Mouse (Mus musculus) heart, postnatal 4 days (tissue): ENCODE data around the gene Spcs2. TPM values are rescaled to one million over a fixed set of nuclear protein-coding genes. Genes with fewer than 3 reads are reported as not detected.

Source experiments
- DNase-seq: peaks from one replicate; pipeline ENCODE4 v3.0.0; 2021
- total RNA-seq, 2 experiments: library from RNA; stranded (reverse); gene quantifications; 2 replicates each; pipeline ENCODE4 v1.2.3; 2021

Spcs2 gene
- total RNA-seq, 2 experiments from 2014 or later = 64.0 to 68.1 TPM

GRCm38 (mm10) chr7:99864241-99865028 is 1.2 kb upstream of the Spcs2 start:
- no peak for DNase-seq

DNA sequence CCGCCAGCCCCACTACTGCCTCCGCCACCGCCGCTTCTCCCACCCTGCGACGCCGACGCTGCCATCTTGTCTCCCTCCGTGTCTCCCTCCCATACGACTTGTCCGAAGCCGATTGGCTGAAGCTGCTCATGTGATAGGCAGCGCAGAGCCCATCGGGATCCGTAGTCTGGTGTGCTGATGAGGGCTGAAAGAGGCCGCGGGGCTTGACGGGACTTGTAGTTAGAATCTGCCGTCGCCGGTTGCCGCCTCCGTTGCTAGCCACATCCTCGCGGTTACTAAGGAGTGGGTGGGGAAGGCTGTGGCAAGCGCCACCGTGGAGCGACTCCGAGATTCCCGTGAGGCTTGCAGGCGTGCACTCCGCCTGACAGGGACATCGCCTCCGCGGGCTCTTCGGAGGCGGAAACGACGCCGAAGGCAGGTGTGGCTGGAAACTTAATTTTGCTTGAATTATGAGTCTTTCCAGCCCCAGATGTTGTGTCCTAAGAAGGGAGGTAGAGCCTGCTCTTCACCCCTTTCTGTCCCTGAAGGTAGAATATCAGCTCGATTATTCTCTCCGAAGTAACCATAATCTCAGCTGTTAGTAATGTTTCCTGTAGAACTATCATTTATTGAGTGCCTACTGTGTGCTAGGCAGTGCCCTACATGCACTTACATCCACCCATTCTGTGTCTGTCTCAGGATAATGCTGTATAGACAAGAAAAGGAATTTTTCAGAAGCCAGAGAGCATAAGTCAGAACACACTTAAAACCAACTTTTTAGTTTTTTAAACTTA is 4.3 kb downstream of the Spcs2 start, which contains the start of gene Xrra1:
Gene Xrra1, plus strand, starts transcription at position 304 of the 773 bp plus-strand sequence.
- peak; percentile 96 for DNase-seq

GRCm38 (mm10) chr7:99858175-99858812 is 5.0 kb downstream of the Spcs2 start:
- DNase-seq = no peak

DNA sequence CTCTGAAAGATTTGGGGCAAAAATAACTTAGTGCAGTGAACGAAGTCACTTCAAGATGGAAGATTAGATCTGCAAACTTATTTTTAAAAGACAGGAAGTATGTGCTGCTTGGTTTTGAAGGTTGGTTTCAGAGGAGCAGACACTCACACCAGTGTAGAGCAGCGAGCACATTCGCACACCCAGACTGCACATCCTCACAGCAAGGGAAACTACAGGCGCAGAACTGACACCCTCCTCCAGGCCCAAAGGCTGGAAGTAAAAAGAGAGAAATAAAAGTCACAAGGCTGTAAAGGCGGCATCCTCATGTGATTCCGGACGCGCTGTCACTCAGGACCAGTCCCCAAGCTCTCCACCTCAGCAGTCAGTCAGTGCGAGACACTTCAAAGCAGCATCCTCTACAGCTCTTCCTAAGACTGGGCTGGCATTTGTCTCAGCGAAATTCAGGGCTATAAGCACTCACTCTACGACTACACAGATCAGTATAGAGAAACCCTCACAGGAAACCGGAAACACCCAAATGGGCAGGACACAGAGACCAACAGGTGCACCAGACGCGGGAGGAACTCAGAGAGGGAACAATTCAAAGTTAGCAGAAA is 6.9 kb downstream of the Spcs2 start:
- no peak for DNase-seq

GRCm38 (mm10) chr7:99854311-99854710 is 9.0 kb downstream of the Spcs2 start:
- no peak for DNase-seq

- DNase-seq = no peak
Measured at GRCm38 (mm10) chr7:99853350-99853749, 9.9 kb downstream of the Spcs2 start.

GRCm38 (mm10) chr7:99851618-99852017 is 11.6 kb downstream of the Spcs2 start:
- no peak for DNase-seq

- no peak for DNase-seq
Measured at GRCm38 (mm10) chr7:99851121-99851520, 12.1 kb downstream of the Spcs2 start.

GRCm38 (mm10) chr7:99850534-99850933 is 12.7 kb downstream of the Spcs2 start:
- DNase-seq = no peak

DNA sequence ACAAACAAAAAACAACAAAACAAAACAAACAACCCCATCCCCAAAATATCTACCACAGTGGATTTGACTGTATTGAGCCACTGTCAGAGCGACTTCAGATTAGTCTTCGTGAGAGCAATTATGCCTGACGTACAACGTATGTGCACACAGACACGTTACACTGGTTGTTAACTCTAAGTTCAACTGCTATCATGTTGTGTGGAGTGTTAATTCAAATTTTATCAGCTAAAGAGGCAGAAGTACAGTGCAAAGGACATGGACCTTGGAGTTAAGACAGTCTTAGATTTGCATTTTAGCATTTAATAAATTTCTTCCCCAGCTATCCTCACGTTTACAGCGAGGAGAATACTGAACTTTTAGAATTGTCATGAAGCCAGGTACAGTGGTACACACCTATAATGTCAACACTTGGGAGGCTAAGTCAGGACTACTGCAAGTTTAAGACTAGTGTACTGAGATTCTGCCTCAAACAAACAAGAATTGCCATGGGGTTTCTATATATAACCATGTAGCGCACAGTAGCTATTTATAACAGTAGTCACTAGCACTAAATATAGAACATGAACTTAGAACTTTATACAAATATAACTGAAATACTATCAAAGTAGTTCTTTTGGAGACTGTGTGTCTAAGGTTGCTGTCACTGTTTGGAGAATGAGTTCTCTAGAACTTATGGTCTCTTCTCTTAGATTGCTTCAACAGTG is 17.6 kb downstream of the Spcs2 start:
- no peak for DNase-seq

GRCm38 (mm10) chr7:99838241-99838640 is 25.0 kb downstream of the Spcs2 start:
- no peak for DNase-seq

DNA sequence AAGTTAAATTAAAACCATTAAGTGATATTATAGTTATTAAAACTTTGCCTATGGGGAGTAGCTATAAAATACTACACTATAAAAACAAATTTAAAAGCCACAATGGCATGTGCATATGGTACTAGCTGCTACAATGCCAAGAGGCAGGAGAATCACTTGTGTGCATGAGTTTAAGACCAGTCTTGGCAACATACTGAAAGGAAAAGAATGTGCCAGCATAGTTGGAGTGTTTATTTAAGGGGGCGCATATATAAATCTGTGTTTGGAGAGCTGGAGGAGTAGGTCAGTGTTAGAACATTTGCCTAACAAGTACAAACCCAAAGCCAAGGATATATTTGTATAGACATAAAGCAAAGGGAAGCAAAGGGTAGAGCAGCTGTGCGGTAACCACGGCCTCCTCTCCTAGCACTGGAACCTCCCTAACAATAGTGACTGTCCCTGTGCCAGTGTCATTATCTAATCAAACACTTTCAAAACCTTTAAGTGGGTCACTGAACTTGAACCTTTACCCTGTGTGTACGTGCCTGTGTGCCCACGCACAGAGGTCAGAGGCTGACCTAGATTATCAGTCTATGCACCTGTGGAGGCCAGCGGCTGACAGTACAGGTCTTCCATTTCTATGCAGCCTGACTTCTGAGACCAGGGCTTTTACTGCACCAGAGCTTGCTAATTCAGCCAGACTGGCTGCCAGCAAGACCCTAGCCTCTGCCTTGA is 25.7 kb downstream of the Spcs2 start:
- DNase-seq = no peak

DNA sequence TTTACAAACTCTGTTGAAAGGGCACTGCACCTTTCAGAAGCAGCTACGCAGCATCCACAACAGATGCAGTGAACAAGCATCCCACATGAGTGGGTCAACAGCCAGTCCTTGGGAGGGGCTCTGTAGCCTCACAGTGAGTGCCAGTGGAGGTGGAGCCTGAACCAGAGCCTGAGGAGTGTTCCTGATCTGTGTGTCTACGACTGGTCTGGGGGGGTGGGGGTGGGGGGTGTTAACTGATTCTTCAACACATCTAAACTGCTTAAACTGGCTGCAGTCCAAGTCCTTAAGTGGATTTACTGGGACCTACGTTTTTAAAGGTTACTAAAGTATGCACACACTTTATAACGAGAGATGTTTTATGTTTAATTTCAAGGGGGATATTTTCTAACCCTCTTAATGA is 26.5 kb downstream of the Spcs2 start:
- no peak for DNase-seq

- DNase-seq = no peak
Measured at GRCm38 (mm10) chr7:99834314-99834853, 28.9 kb downstream of the Spcs2 start.

DNA sequence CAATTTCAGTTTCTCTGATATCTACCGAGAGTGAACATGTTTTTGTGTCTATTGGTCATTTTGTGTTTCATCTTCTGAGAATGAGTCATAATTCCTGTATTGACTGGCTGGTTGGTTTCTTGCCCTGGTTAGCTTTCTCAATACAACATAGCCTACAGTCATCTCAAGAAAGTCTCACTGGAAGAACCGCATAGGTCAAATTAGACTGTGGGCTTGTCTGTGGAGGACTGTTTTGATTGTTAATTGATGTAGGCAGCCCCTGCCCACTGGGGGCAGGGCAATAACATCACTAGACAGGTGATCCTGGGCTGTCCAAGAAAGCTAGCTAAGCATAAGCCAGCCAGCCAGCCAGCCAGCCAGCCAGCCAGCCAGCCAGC is 29.4 kb downstream of the Spcs2 start:
- DNase-seq = no peak

GRCm38 (mm10) chr7:99833115-99833845 is 30.0 kb downstream of the Spcs2 start:
- no peak for DNase-seq

GRCm38 (mm10) chr7:99828083-99828570 is 35.1 kb downstream of the Spcs2 start, which contains the start of gene Neu3:
Gene Neu3 (minus strand): TSS chr7:99828417.
- DNase-seq = peak; percentile 97

DNA sequence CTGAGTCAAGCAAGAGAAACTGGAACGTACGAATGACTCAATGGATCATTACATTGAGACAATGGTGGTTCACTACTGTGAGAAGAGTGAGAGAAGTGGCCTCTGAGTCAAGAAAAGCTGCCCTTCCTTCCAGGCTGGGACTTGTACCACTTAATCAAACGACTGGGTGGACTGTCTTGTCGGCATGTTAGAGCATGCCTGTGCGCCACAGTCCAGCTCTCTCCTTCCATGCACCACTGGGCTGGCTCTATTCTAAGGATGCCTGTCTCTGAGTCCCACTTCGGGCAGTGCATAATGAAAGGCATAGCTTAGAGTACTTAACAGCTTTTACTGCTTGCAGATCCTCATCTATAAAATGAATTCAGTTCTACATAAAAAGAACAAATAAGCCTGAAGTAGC is 37.2 kb downstream of the Spcs2 start:
- no peak for DNase-seq

- no peak for DNase-seq
Measured at GRCm38 (mm10) chr7:99825511-99825910, 37.8 kb downstream of the Spcs2 start.
